Mouse (Mus musculus) inflammation-experienced regulatory T-cells, adult 16 weeks (primary cell): ENCODE data around the gene Lrp1. TPM values are rescaled to one million over a fixed set of nuclear protein-coding genes. Genes with fewer than 3 reads are reported as not detected.

Source experiments
- polyA plus RNA-seq: library from polyadenylated mRNA; unstranded; fragments of 100-300 nt; shearing (Covaris generic); gene quantifications from one replicate; pipeline ENCODE4 v1.2.1, GENCODE M21; 2017

The Lrp1 gene
- polyA plus RNA-seq = 1.8 TPM

GRCm38 (mm10) chr10:127620406-127621190 is at the start of gene Lrp1:
Gene Lrp1 (minus strand): TSS chr10:127621148.

GRCm38 (mm10) chr10:127668093-127669050 is 47.4 kb upstream of the Lrp1 start, which contains the start of gene Nab2:
Gene Nab2 (minus strand): TSS chr10:127668568.

GRCm38 (mm10) chr10:127666501-127667268 is 45.7 kb upstream of the Lrp1 start, which contains the start of gene Nemp1:
Gene Nemp1 (plus strand): TSS chr10:127666901.

GRCm38 (mm10) chr10:127642772-127643552 is 22.0 kb upstream of the Lrp1 start, which contains the start of gene Stat6:
Gene Stat6 (plus strand): TSS chr10:127642986.

GRCm38 (mm10) chr10:127534036-127534928 is 86.7 kb downstream of the Lrp1 start, which contains the start of gene Nxph4:
Gene Nxph4 (minus strand): TSS chr10:127534559.

GRCm38 (mm10) chr10:127522088-127522581 is 98.8 kb downstream of the Lrp1 start, which contains the start of gene Shmt2:
Gene Shmt2 (minus strand): TSS chr10:127522444.

GRCm38 (mm10) chr10:127514764-127515163 is 106.2 kb downstream of the Lrp1 start, which contains the start of gene Ndufa4l2:
Gene Ndufa4l2 (plus strand): TSS chr10:127514967.

GRCm38 (mm10) chr10:127500894-127501893 is 119.8 kb downstream of the Lrp1 start, which contains the start of gene Stac3:
Gene Stac3 (plus strand): TSS chr10:127501686.

Other genes with a start within 250 kb of the Lrp1 start
- gene R3hdm2, start 240.8 kb downstream of the Lrp1 start, polyA plus RNA-seq = 15.8 TPM
- gene Stac3, start 119.5 kb downstream of the Lrp1 start, polyA plus RNA-seq = 0.87 TPM
- not detected for gene Ndufa4l2, start 106.2 kb downstream of the Lrp1 start, polyA plus RNA-seq
- gene Shmt2, start 98.7 kb downstream of the Lrp1 start, polyA plus RNA-seq = 106 TPM
- gene Nxph4, start 86.6 kb downstream of the Lrp1 start, polyA plus RNA-seq = not detected
- 321 TPM for gene Stat6, start 21.8 kb upstream of the Lrp1 start, polyA plus RNA-seq
- gene Nemp1, start 45.8 kb upstream of the Lrp1 start, polyA plus RNA-seq = 14.2 TPM
- 76.3 TPM for gene Nab2, start 47.4 kb upstream of the Lrp1 start, polyA plus RNA-seq
- gene Myo1a, start 84.0 kb upstream of the Lrp1 start, polyA plus RNA-seq = 0.11 TPM
- gene Tac2, start 103.3 kb upstream of the Lrp1 start, polyA plus RNA-seq = not detected
- 0.44 TPM for gene Zbtb39, start 118.4 kb upstream of the Lrp1 start, polyA plus RNA-seq
- gene Gpr182, start 130.6 kb upstream of the Lrp1 start, polyA plus RNA-seq = 0.07 TPM
- not detected for gene Rdh1, start 138.6 kb upstream of the Lrp1 start, polyA plus RNA-seq
- 0.68 TPM for gene Rdh16f1, start 138.6 kb upstream of the Lrp1 start, polyA plus RNA-seq
- gene Rdh9, start 155.2 kb upstream of the Lrp1 start, polyA plus RNA-seq = not detected
- 0.11 TPM for gene Rdh16, start 180.0 kb upstream of the Lrp1 start, polyA plus RNA-seq
- not detected for gene Rdh19, start 228.8 kb upstream of the Lrp1 start, polyA plus RNA-seq
- not detected for gene Rdh16f2, start 245.3 kb upstream of the Lrp1 start, polyA plus RNA-seq